Mouse (Mus musculus) hindbrain, embryonic 12.5 days (tissue): ENCODE results near the gene March4. TPM values are rescaled to one million over a fixed set of nuclear protein-coding genes. Genes with fewer than 3 reads are reported as not detected.

Experiments used
- ATAC-seq: fragments of 200-750 bp; cut with Nextera tagmentation; 2 replicates; pipeline ENCODE4 v1.8.0; 2017; ENCODE audit warnings: moderate TSS enrichment; ENCODE audit not compliant: low FRiP score
- H3K27ac ChIP-seq: fragments of 300-500 bp; sonication (generic); 2 replicates; pipeline ENCODE4 v1.5.1; 2016; ENCODE audit warnings: mild to moderate bottlenecking
- H3K27me3 ChIP-seq: fragments of 300-500 bp; sonication (generic); 2 replicates; pipeline ENCODE4 v1.6.1; 2016; ENCODE audit warnings: mild to moderate bottlenecking
- H3K36me3 ChIP-seq: fragments of 300-500 bp; sonication (generic); 2 replicates; pipeline ENCODE4 v1.6.1; 2016; ENCODE audit warnings: mild to moderate bottlenecking
- H3K4me1 ChIP-seq: fragments of 300-500 bp; sonication (generic); 2 replicates; pipeline ENCODE4 v1.6.1; 2016
- H3K4me2 ChIP-seq: fragments of 300-500 bp; sonication (generic); replicated peaks from 2 replicates; pipeline ENCODE4 v1.6.1; 2016; ENCODE audit warnings: mild to moderate bottlenecking
- H3K4me3 ChIP-seq: fragments of 300-500 bp; sonication (generic); 2 replicates; pipeline ENCODE4 v1.5.1; 2016; ENCODE audit warnings: mild to moderate bottlenecking
- H3K9ac ChIP-seq: fragments of 300-500 bp; sonication (generic); 2 replicates; pipeline ENCODE4 v1.6.1; 2016; ENCODE audit warnings: mild to moderate bottlenecking, moderate library complexity
- H3K9me3 ChIP-seq: fragments of 300-500 bp; sonication (generic); replicated peaks from 2 replicates; pipeline ENCODE4 v1.6.1; 2016; ENCODE audit warnings: mild to moderate bottlenecking
- WGBS: fragments of 180-500 bp; shearing (Covaris S2); methylation state at CpG from one replicate; pipeline ENCODE4 v1.1.7; 2016; 5-methylcytosine and 5-hydroxymethylcytosine counted together
- polyA plus RNA-seq: library from polyadenylated mRNA; unstranded; fragments of >200 nt; fragmentation: Nextera tagmentation; extraction: Ambion mirVana; gene quantifications from 2 replicates; pipeline ENCODE4 v1.2.1, GENCODE M21; 2016

March4 gene
- polyA plus RNA-seq, 1 experiment from 2014 or later: 2.9 TPM

GRCm38 (mm10) chr1:72429107-72429807 is 107.5 kb downstream of the March4 start:
- 89% methylated on average over 7 of the region's 7 CpGs for WGBS
- Histone ChIP-seq H3K4me3 (no peak overlapping the region), H3K9ac (no peak overlapping the region), H3K9me3 (no peaks in the 10 kb centered on the region), H3K4me1 (no peaks in the 10 kb centered on the region), H3K36me3 (no peaks in the 10 kb centered on the region), H3K27ac (no peak overlapping the region), H3K4me2 (no peak overlapping the region), H3K27me3 (no peaks in the 10 kb centered on the region)
- ATAC-seq: no peak

GRCm38 (mm10) chr1:72428526-72428925 is 108.2 kb downstream of the March4 start:
- Histone ChIP-seq H3K9me3 (no peaks in the 10 kb centered on the region), H3K4me3 (no peak overlapping the region), H3K36me3 (no peaks in the 10 kb centered on the region), H3K27me3 (no peaks in the 10 kb centered on the region), H3K4me2 (no peak overlapping the region), H3K9ac (no peak overlapping the region), H3K4me1 (no peaks in the 10 kb centered on the region), H3K27ac (no peak overlapping the region)
- WGBS: 88% methylated on average over 8 of the region's 8 CpGs
- ATAC-seq: no peak

GRCm38 (mm10) chr1:72426456-72426855 is 110.3 kb downstream of the March4 start:
- H3K9me3 ChIP-seq: no peaks in the 10 kb centered on the region
- H3K4me2 ChIP-seq: no peak overlapping the region
- H3K4me1 ChIP-seq: no peaks in the 10 kb centered on the region
- no peak overlapping the region for H3K27ac ChIP-seq
- no peaks in the 10 kb centered on the region for H3K27me3 ChIP-seq
- H3K36me3 ChIP-seq: no peaks in the 10 kb centered on the region
- WGBS: 84% methylated on average over 4 of the region's 4 CpGs
- H3K9ac ChIP-seq: no peak overlapping the region
- H3K4me3 ChIP-seq: no peak overlapping the region
- ATAC-seq: no peak

GRCm38 (mm10) chr1:72422121-72422520 is 114.6 kb downstream of the March4 start:
- Histone ChIP-seq H3K4me2 (no peak overlapping the region), H3K9ac (no peak overlapping the region), H3K4me1 (peaks cover 9% of the 10 kb centered on the region; the same call in 1 of the 2 replicates), H3K4me3 (no peak overlapping the region), H3K9me3 (no peaks in the 10 kb centered on the region), H3K27me3 (no peaks in the 10 kb centered on the region), H3K36me3 (no peaks in the 10 kb centered on the region), H3K27ac (no peak overlapping the region)
- 93% methylated on average over 4 of the region's 4 CpGs for WGBS
- no peak for ATAC-seq

GRCm38 (mm10) chr1:72420220-72420619 is 116.5 kb downstream of the March4 start:
- H3K4me3 ChIP-seq: no peak overlapping the region
- no peak overlapping the region for H3K9ac ChIP-seq
- H3K36me3 ChIP-seq: no peaks in the 10 kb centered on the region
- no peak overlapping the region for H3K4me2 ChIP-seq
- WGBS: 66% methylated on average over 2 of the region's 2 CpGs
- H3K27me3 ChIP-seq: no peaks in the 10 kb centered on the region
- peaks cover 9% of the 10 kb centered on the region; the same call in 1 of the 2 replicates for H3K4me1 ChIP-seq
- ATAC-seq: no peak
- no peaks in the 10 kb centered on the region for H3K9me3 ChIP-seq
- H3K27ac ChIP-seq: no peak overlapping the region

- ATAC-seq: no peak
These were observed 117.7 kb downstream of the March4 start for GRCm38 (mm10) chr1:72418744-72419655.

GRCm38 (mm10) chr1:72414561-72415253 is 122.0 kb downstream of the March4 start:
- H3K9me3 ChIP-seq: no peaks in the 10 kb centered on the region
- 0 out of 2 replicates have a peak overlapping the region, but pooled peaks have one; percentile 1 for H3K4me2 ChIP-seq
- peaks cover 20% of the 10 kb centered on the region for H3K4me1 ChIP-seq
- no peak overlapping the region for H3K9ac ChIP-seq
- H3K27me3 ChIP-seq: no peaks in the 10 kb centered on the region
- H3K27ac ChIP-seq: peak overlapping the region; percentile 58
- 32% methylated on average over 8 of the region's 8 CpGs for WGBS
- H3K36me3 ChIP-seq: no peaks in the 10 kb centered on the region
- no peak for ATAC-seq
- no peak overlapping the region for H3K4me3 ChIP-seq

More at GRCm38 (mm10) chr1:72418744-72419655, 117.7 kb downstream of the March4 start:
- Histone ChIP-seq H3K27ac (peak overlapping the region; percentile 52; the same call in 1 of the 2 replicates), H3K9me3 (no peaks in the 10 kb centered on the region), H3K4me3 (no peak overlapping the region), H3K4me1 (peaks cover 21% of the 10 kb centered on the region), H3K36me3 (no peaks in the 10 kb centered on the region), H3K9ac (no peak overlapping the region), H3K4me2 (no peak overlapping the region), H3K27me3 (no peaks in the 10 kb centered on the region)
- 56% methylated on average over 8 of the region's 8 CpGs for WGBS

- no peak for ATAC-seq
- 29% methylated on average over 8 of the region's 8 CpGs for WGBS
- H3K4me1 ChIP-seq: peaks cover 19% of the 10 kb centered on the region
- no peak overlapping the region for H3K4me3 ChIP-seq
- no peaks in the 10 kb centered on the region for H3K9me3 ChIP-seq
- no peaks in the 10 kb centered on the region for H3K27me3 ChIP-seq
- H3K4me2 ChIP-seq: 0 out of 2 replicates have a peak overlapping the region, but pooled peaks have one; percentile 1
- peak overlapping the region; percentile 58 for H3K27ac ChIP-seq
- no peaks in the 10 kb centered on the region for H3K36me3 ChIP-seq
- no peak overlapping the region for H3K9ac ChIP-seq
These were observed 122.6 kb downstream of the March4 start for GRCm38 (mm10) chr1:72414133-72414532.

GRCm38 (mm10) chr1:72413205-72413604 is 123.5 kb downstream of the March4 start:
- Histone ChIP-seq H3K9me3 (no peaks in the 10 kb centered on the region), H3K9ac (no peak overlapping the region), H3K4me2 (no peak overlapping the region), H3K4me3 (no peak overlapping the region), H3K4me1 (peaks cover 14% of the 10 kb centered on the region), H3K27me3 (no peaks in the 10 kb centered on the region), H3K27ac (no peak overlapping the region), H3K36me3 (no peaks in the 10 kb centered on the region)
- no peak for ATAC-seq
- WGBS: 93% methylated on average over 8 of the region's 8 CpGs

- Histone ChIP-seq H3K4me1 (peaks cover 21% of the 10 kb centered on the region), H3K36me3 (no peaks in the 10 kb centered on the region), H3K27me3 (no peaks in the 10 kb centered on the region), H3K27ac (no peak overlapping the region), H3K9ac (no peak overlapping the region), H3K9me3 (no peaks in the 10 kb centered on the region), H3K4me3 (no peak overlapping the region), H3K4me2 (no peak overlapping the region)
- WGBS: 89% methylated on average over 8 of the region's 8 CpGs
- no peak for ATAC-seq
These were observed 125.6 kb downstream of the March4 start for GRCm38 (mm10) chr1:72411108-72411507.

- Histone ChIP-seq H3K27ac (no peak overlapping the region), H3K4me2 (no peak overlapping the region), H3K4me3 (no peak overlapping the region), H3K27me3 (no peaks in the 10 kb centered on the region), H3K9me3 (no peaks in the 10 kb centered on the region), H3K4me1 (peaks cover 19% of the 10 kb centered on the region), H3K9ac (no peak overlapping the region), H3K36me3 (no peaks in the 10 kb centered on the region)
- ATAC-seq: no peak
- 87% methylated on average over 5 of the region's 5 CpGs for WGBS
These were observed 126.8 kb downstream of the March4 start for GRCm38 (mm10) chr1:72409936-72410335.

- H3K27ac ChIP-seq: peak overlapping the region; percentile 48
- no peak overlapping the region for H3K4me3 ChIP-seq
- H3K4me2 ChIP-seq: no peak overlapping the region
- no peaks in the 10 kb centered on the region for H3K27me3 ChIP-seq
- peak; percentile 76 for ATAC-seq
- no peaks in the 10 kb centered on the region for H3K36me3 ChIP-seq
- peaks cover 7% of the 10 kb centered on the region for H3K4me1 ChIP-seq
- H3K9me3 ChIP-seq: no peaks in the 10 kb centered on the region
- 66% methylated on average over 14 of the region's 14 CpGs for WGBS
- H3K9ac ChIP-seq: no peak overlapping the region
These were observed 130.1 kb downstream of the March4 start for GRCm38 (mm10) chr1:72406505-72407079.
